ENCODE assay signal across 19 mouse cellular contexts in genomic region chr1:54384221-54384620, GRCm38 (mm10).
"Had no signal": no experiment of that assay in that cellular context is flagged by ENCODE, and none has a peak within 500 bp of the region (broad histone marks: within the 10 kb centered on the region; RNA-seq: fewer than 3 reads in every experiment).

No protein-coding gene starts in this region.

- H3K9me3 ChIP-seq: kidney, embryonic 15.5 days; limb, embryonic 12.5 days; limb, embryonic 15.5 days; midbrain, embryonic 13.5 days; stomach, embryonic 15.5 days had no signal

- H3K27ac ChIP-seq: kidney, embryonic 15.5 days; left cerebral cortex, adult 2 months; limb, embryonic 12.5 days; limb, embryonic 15.5 days; liver, embryonic 14.5 days; macrophage; midbrain, embryonic 13.5 days; stomach, embryonic 15.5 days had no signal

- H3K36me3 ChIP-seq: kidney, embryonic 15.5 days; limb, embryonic 12.5 days; limb, embryonic 15.5 days; stomach, embryonic 15.5 days had no signal

- DNase-seq: kidney, adult 8-10 months; kidney, postnatal 10 days; kidney, postnatal 36 days; layer of hippocampus, postnatal 36 days; left cerebral cortex, postnatal 4 days; liver, postnatal 0 days; lung, embryonic 14.5 days; right cerebral cortex, adult 18-20 months; right cerebral cortex, postnatal 14 days; spleen, adult 18-20 months; thymus, postnatal 36 days had no signal

- H3K4me3 ChIP-seq: kidney, embryonic 15.5 days; left cerebral cortex, adult 2 months; limb, embryonic 12.5 days; limb, embryonic 15.5 days; midbrain, embryonic 13.5 days; stomach, embryonic 15.5 days had no signal

- H3K4me1 ChIP-seq: kidney, embryonic 15.5 days; limb, embryonic 12.5 days; limb, embryonic 15.5 days; midbrain, embryonic 13.5 days; stomach, embryonic 15.5 days had no signal

- H3K9ac ChIP-seq: kidney, embryonic 15.5 days; limb, embryonic 12.5 days; limb, embryonic 15.5 days; liver, embryonic 14.5 days; liver, postnatal 0 days; lung, embryonic 14.5 days; midbrain, embryonic 13.5 days; stomach, embryonic 15.5 days had no signal
